Mouse (Mus musculus) liver, embryonic 15.5 days (tissue): ENCODE measurements around the gene Mrpl34. TPM values are rescaled to one million over a fixed set of nuclear protein-coding genes. Genes with fewer than 3 reads are reported as not detected.
"Not testable (repeated sequence)": the region's sequence is repeated elsewhere in the genome, so short reads cannot be mapped to it uniquely, and the experiment has no call there.

Experiments
- ATAC-seq: fragments of 200-750 bp; cut with Nextera tagmentation; 2 replicates; pipeline ENCODE4 v1.8.0; 2017; ENCODE audit warnings: moderate number of reproducible peaks, mild to moderate bottlenecking, moderate library complexity; ENCODE audit not compliant: insufficient read depth
- H3K27ac ChIP-seq: fragments of 300-500 bp; sonication (generic); replicated peaks from 2 replicates; pipeline ENCODE4 v1.5.1; 2015; ENCODE audit warnings: mild to moderate bottlenecking, inconsistent platforms
- H3K27me3 ChIP-seq: fragments of 300-500 bp; sonication (generic); 2 replicates; pipeline ENCODE4 v1.6.1; 2015; ENCODE audit warnings: mild to moderate bottlenecking, inconsistent platforms
- H3K36me3 ChIP-seq: fragments of 300-500 bp; sonication (generic); replicated peaks from 2 replicates; pipeline ENCODE4 v1.6.1; 2015; ENCODE audit warnings: moderate library complexity, mild to moderate bottlenecking, inconsistent platforms
- H3K4me1 ChIP-seq: fragments of 300-500 bp; sonication (generic); replicated peaks from 2 replicates; pipeline ENCODE4 v1.6.1; 2015; ENCODE audit warnings: inconsistent platforms
- H3K4me2 ChIP-seq: fragments of 300-500 bp; sonication (generic); 2 replicates; pipeline ENCODE4 v1.6.1; 2015; ENCODE audit warnings: moderate library complexity, mild to moderate bottlenecking, inconsistent platforms
- H3K4me3 ChIP-seq: fragments of 300-500 bp; sonication (generic); replicated peaks from 2 replicates; pipeline ENCODE4 v1.5.1; 2015; ENCODE audit warnings: mild to moderate bottlenecking, inconsistent platforms
- H3K9ac ChIP-seq: fragments of 300-500 bp; sonication (generic); 2 replicates; pipeline ENCODE4 v1.6.1; 2015; ENCODE audit warnings: moderate library complexity, mild to moderate bottlenecking, inconsistent platforms
- H3K9me3 ChIP-seq: fragments of 300-500 bp; sonication (generic); replicated peaks from 2 replicates; pipeline ENCODE4 v1.6.1; 2016; ENCODE audit warnings: inconsistent platforms
- WGBS: fragments of 180-500 bp; shearing (Covaris S2); methylation state at CpG from one replicate; pipeline ENCODE4 v1.1.7; 2015; ENCODE audit warnings: mixed read lengths; ENCODE audit not compliant: insufficient replicate concordance; 5-methylcytosine and 5-hydroxymethylcytosine counted together
- polyA plus RNA-seq: library from polyadenylated mRNA; unstranded; fragments of >200 nt; fragmentation: Nextera tagmentation; extraction: Ambion mirVana; gene quantifications from 2 replicates; pipeline ENCODE4 v1.2.1, GENCODE M21; 2015

Mrpl34 gene
- polyA plus RNA-seq = 81.2 and 96.6 TPM in 2 replicates

GRCm38 (mm10) chr8:71464513-71465500, at the start of gene Mrpl34:
Mrpl34 (plus strand) TSS chr8:71464959.
- H3K27ac ChIP-seq = peak within 1 kb of the TSS; percentile 87
- ATAC-seq = peak; percentile 83
- WGBS = under 1% methylated on average over 59 of the region's 59 CpGs

DNA sequence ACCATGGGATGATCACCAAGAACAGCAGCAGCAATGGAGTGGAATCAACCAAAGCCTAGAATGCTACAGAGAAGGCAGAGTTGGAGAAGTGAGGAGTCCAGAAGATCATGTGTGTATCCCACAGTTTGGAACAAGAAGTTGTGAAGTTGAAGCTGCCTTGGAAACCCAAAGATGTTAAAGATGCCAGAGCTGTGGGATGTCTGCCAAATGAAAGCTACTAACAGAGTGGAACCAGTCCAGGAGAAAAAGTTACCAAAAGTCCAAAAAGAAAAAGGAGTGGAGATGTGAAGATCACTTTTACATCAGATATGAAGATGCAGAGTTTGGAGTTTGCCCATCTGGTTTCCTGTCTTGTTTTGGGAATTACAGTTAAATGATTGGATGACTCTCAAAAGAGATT, 42.6 kb upstream of the Mrpl34 start:
- no peaks in the 10 kb centered on the region for H3K4me1 ChIP-seq
- no peak overlapping the region for H3K9ac ChIP-seq
- no peak overlapping the region for H3K27ac ChIP-seq
- H3K4me2 ChIP-seq = no peak overlapping the region
- H3K4me3 ChIP-seq = no peak overlapping the region
- no peaks in the 10 kb centered on the region for H3K9me3 ChIP-seq
- ATAC-seq = no peak
- no peaks in the 10 kb centered on the region for H3K36me3 ChIP-seq
- H3K27me3 ChIP-seq = no peaks in the 10 kb centered on the region

More at GRCm38 (mm10) chr8:71464513-71465500, at the start of gene Mrpl34:
- H3K9me3 ChIP-seq = no peaks in the 10 kb centered on the region
- no peaks in the 10 kb centered on the region; the same call in 1 of the 2 replicates for H3K27me3 ChIP-seq
- peak within 1 kb of the TSS; percentile 85 for H3K9ac ChIP-seq
- peak within 1 kb of the TSS; percentile 97 for H3K4me2 ChIP-seq
- peak within 1 kb of the TSS; percentile 80 for H3K4me3 ChIP-seq
- H3K36me3 ChIP-seq = peaks cover 18% of the 10 kb centered on the region; the same call in 1 of the 2 replicates
- peaks cover 47% of the 10 kb centered on the region for H3K4me1 ChIP-seq

GRCm38 (mm10) chr8:71432935-71433334, 31.8 kb upstream of the Mrpl34 start:
- not testable (repeated sequence) for H3K4me3 ChIP-seq, H3K4me1 ChIP-seq, H3K4me2 ChIP-seq, H3K9ac ChIP-seq, H3K27ac ChIP-seq, H3K27me3 ChIP-seq, H3K36me3 ChIP-seq, ATAC-seq, H3K9me3 ChIP-seq
- 63% methylated on average over 1 of the region's 1 CpGs for WGBS

- no peak overlapping the region for H3K27ac ChIP-seq
- H3K36me3 ChIP-seq = no peaks in the 10 kb centered on the region
- H3K9me3 ChIP-seq = no peaks in the 10 kb centered on the region
- ATAC-seq = no peak
- 43% methylated on average over 3 of the region's 3 CpGs for WGBS
- no peak overlapping the region for H3K4me2 ChIP-seq
- H3K4me3 ChIP-seq = no peak overlapping the region
- peaks cover 6% of the 10 kb centered on the region for H3K27me3 ChIP-seq
- H3K4me1 ChIP-seq = no peaks in the 10 kb centered on the region
- H3K9ac ChIP-seq = no peak overlapping the region
These were observed 27.7 kb upstream of the Mrpl34 start for GRCm38 (mm10) chr8:71437041-71437440.

- H3K36me3 ChIP-seq = no peaks in the 10 kb centered on the region
These were observed 23.4 kb upstream of the Mrpl34 start for GRCm38 (mm10) chr8:71441404-71441803.

DNA sequence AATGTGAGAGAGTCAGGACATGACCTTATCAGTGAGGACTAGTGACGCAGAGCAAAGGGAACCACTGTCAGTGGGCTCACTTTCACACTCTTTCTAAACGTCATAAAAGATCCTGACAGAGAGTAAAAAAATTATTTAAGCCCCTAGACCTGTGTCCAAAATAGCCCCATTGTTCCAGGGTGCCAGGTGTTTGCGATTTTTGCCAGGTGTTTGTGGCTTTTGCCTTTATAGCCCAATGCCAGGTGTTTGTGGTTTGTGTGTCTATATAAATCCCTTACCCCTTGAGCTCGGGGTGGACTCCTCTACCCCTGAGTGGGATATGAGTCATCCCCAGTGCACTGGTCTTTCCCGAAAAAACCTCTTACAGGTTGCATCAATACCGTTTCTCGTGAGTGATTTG, 19.7 kb upstream of the Mrpl34 start:
- peaks cover 8% of the 10 kb centered on the region for H3K27me3 ChIP-seq
- H3K4me2 ChIP-seq = no peak overlapping the region
- no peaks in the 10 kb centered on the region for H3K4me1 ChIP-seq
- no peak overlapping the region for H3K9ac ChIP-seq
- WGBS = 60% methylated on average over 7 of the region's 7 CpGs
- ATAC-seq = no peak
- H3K36me3 ChIP-seq = no peaks in the 10 kb centered on the region
- H3K9me3 ChIP-seq = no peaks in the 10 kb centered on the region
- no peak overlapping the region for H3K4me3 ChIP-seq
- no peak overlapping the region for H3K27ac ChIP-seq

More at GRCm38 (mm10) chr8:71441404-71441803, 23.4 kb upstream of the Mrpl34 start:
- H3K27me3 ChIP-seq = peaks cover 12% of the 10 kb centered on the region
- H3K4me3 ChIP-seq = no peak overlapping the region
- H3K4me2 ChIP-seq = no peak overlapping the region
- no peak for ATAC-seq
- WGBS = 3% methylated on average over 7 of the region's 7 CpGs
- no peaks in the 10 kb centered on the region for H3K4me1 ChIP-seq
- no peak overlapping the region for H3K9ac ChIP-seq
- H3K9me3 ChIP-seq = no peaks in the 10 kb centered on the region
- no peak overlapping the region for H3K27ac ChIP-seq

DNA sequence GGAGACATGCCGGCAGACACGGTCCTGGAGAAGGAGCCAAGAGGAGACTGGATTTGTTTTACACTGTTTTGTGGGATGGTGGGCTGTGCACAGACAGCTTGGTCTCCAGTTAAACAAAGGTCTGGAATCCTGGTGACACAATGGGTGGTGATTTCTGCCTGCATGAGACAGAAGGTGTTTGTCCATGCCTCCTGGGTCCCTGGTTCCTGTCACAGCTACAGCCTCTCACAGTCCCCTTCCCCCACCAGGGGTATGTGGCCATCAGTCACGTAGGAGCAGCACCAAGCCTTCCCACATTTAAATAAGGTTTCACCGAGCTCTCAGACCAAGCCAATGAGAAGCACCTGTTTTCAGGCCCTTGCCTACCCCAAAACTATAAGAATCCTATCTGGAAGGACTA, 13.4 kb upstream of the Mrpl34 start:
- H3K36me3 ChIP-seq = no peaks in the 10 kb centered on the region
- peaks cover 11% of the 10 kb centered on the region; the same call in 1 of the 2 replicates for H3K27me3 ChIP-seq
- no peaks in the 10 kb centered on the region for H3K9me3 ChIP-seq
- ATAC-seq = no peak
- H3K4me1 ChIP-seq = no peaks in the 10 kb centered on the region
- 68% methylated on average over 4 of the region's 4 CpGs for WGBS
- H3K27ac ChIP-seq = no peak overlapping the region
- no peak overlapping the region for H3K4me2 ChIP-seq
- H3K4me3 ChIP-seq = no peak overlapping the region
- no peak overlapping the region for H3K9ac ChIP-seq

GRCm38 (mm10) chr8:71451777-71452176, 13.0 kb upstream of the Mrpl34 start:
- Histone ChIP-seq H3K9ac (no peak overlapping the region), H3K27me3 (peaks cover 13% of the 10 kb centered on the region; the same call in 1 of the 2 replicates), H3K9me3 (no peaks in the 10 kb centered on the region), H3K36me3 (no peaks in the 10 kb centered on the region), H3K4me3 (no peak overlapping the region), H3K4me2 (no peak overlapping the region), H3K4me1 (peaks cover 2% of the 10 kb centered on the region), H3K27ac (no peak overlapping the region)
- no peak for ATAC-seq
- 47% methylated on average over 11 of the region's 11 CpGs for WGBS

DNA sequence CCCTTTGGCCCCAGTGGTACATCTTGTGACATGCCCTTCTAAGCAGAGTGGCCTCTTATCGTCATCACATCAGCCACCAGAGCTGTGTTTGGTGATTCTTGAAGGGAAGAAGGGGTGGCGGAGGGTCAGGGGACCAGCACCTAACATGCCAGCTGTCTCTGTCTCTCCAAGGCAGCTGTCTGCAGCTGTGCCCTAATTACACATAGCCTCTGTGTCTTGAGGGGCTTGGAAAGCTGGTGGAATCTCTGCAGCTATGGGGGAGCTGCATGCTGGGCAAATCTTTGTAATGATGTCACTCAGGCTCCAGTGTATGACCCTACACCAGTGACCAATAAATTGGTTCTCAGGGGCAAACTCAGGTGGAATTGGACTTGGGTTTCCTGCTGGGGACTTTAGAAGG, 12.1 kb upstream of the Mrpl34 start:
- ATAC-seq = no peak
- Histone ChIP-seq H3K9me3 (no peaks in the 10 kb centered on the region), H3K9ac (no peak overlapping the region), H3K4me1 (peaks cover 6% of the 10 kb centered on the region), H3K27ac (no peak overlapping the region), H3K4me2 (no peak overlapping the region), H3K36me3 (no peaks in the 10 kb centered on the region), H3K4me3 (no peak overlapping the region), H3K27me3 (peaks cover 14% of the 10 kb centered on the region; the same call in 1 of the 2 replicates)
- WGBS = 56% methylated on average over 2 of the region's 2 CpGs

DNA sequence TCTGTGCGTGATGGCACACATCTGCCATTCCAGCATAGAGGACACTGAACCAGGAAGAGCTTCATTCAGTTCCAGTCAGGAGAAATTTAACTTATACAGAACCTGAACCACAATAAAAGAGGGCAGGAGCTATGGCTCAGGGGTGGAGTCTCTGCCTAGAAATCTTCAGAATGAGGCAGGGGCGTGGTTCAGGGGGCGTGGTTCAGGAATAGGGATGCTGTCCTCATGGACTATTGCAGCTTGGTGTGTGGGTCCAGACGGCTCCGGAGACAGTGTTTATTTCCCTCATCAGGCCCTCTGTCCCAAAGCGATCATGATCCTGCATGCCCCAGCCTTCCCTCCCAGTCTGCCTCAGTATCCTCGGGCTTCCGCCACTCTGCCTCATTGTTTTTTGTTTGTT, 10.1 kb upstream of the Mrpl34 start:
- Histone ChIP-seq H3K27me3 (peaks cover 14% of the 10 kb centered on the region; the same call in 1 of the 2 replicates), H3K4me3 (no peak overlapping the region), H3K9ac (no peak overlapping the region), H3K36me3 (no peaks in the 10 kb centered on the region), H3K4me1 (peaks cover 6% of the 10 kb centered on the region), H3K4me2 (no peak overlapping the region), H3K27ac (no peak overlapping the region), H3K9me3 (no peaks in the 10 kb centered on the region)
- no peak for ATAC-seq
- WGBS = 63% methylated on average over 8 of the region's 8 CpGs

DNA sequence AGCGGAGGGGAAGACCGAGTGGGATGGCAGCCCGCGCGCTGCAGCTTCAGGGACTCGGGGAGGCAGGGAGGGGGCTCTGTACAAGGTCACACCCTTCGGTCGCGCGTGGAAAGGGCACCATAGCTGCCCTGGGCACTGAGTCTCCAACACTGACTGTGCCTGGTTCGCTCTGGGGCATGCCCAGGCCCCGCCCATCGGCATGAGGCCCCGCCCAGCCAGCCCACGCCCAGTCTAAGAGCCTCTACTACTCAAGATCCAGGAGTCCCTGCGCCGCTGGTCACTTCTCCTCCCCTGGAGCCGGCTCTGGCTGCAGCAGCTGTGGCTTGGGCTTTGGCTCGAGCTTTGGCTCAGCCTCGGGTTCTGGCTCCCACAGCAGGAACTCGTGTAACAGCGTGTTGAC, 7.9 kb upstream of the Mrpl34 start:
- 51% methylated on average over 22 of the region's 22 CpGs for WGBS
- no peak overlapping the region for H3K27ac ChIP-seq
- H3K36me3 ChIP-seq = peaks cover 8% of the 10 kb centered on the region; the same call in 1 of the 2 replicates
- H3K9me3 ChIP-seq = no peaks in the 10 kb centered on the region
- peaks cover 14% of the 10 kb centered on the region; the same call in 1 of the 2 replicates for H3K27me3 ChIP-seq
- no peak overlapping the region for H3K4me3 ChIP-seq
- H3K9ac ChIP-seq = no peak overlapping the region
- peak; percentile 60; the same call in 1 of the 2 replicates for ATAC-seq
- peaks cover 7% of the 10 kb centered on the region for H3K4me1 ChIP-seq
- H3K4me2 ChIP-seq = no peak overlapping the region
